Mouse (Mus musculus) liver, adult 10 weeks (tissue): ENCODE data around the gene Lbp. TPM values are rescaled to one million over a fixed set of nuclear protein-coding genes. Genes with fewer than 3 reads are reported as not detected.

Source experiments
- polyA plus RNA-seq: library from polyadenylated mRNA; stranded (reverse); fragments of 350-450 nt; fragmentation: Illumina TruSeq; extraction: RNeasy Lipid Tissue Mini Kit (QIAGEN cat#74804); gene quantifications from one replicate; pipeline ENCODE4 v1.2.3, GENCODE M21; 2014; ENCODE audit warnings: low read depth, low replicate concordance

Lbp gene
- polyA plus RNA-seq = 69.8 TPM

DNA sequence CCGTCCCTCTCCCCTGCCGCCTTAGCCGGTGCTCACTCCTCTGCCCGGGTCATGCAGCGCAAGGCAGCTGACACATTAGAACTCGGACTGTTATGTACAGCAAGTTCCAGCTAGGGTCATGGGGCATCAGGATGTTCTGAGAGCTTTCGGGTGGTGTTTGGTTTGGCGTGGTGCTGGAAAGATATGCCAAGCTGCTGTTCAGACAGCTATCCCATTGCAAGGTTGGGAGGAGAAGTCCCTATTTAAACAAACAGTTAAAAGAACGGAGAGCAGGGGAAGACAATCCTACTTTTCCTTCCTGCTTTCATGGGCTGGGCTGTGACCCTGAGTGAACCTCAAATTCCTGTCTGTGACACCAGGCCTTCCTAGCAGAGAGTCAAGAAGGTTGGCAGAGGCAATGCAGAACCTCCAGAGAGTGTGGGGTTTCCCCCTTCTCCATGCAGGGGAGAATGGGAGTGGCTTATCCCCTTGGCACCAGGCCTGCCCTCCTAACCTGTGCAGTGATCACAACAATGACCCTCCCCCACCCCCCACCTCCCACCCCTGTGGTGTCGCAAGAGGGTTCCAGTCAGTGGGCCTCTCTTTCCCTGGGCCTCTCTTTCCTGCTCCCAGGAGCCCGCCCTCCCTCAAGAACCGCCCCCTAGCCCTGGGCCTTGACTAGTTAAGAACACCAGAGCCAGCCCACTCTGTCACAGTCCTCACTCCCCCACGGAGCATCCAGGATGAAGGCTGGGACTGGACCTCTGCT, at the start of gene Lbp:
Gene Lbp (plus strand): TSS at position 546 of the 748 bp plus-strand sequence.

DNA sequence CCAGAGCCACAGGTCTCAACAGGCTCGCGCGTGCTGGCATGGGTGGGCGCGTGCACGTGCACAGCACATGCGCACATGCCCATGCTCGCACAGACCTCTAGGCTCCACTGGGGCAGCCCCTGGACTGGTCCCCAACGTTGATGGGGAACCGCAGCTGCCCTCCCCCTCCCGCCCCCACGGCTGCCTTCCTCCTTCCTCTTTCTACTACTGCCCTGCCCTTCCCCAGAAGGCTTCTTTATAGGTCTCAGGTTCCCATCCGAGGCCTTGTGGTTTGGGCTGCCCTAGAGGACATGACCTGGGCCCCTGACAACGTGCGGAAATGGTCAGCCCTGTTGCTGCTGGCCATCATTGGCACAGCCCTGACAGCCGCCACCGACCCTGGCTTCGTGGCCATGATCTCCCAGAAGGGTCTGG, 48.3 kb upstream of the Lbp start, which contains the start of gene Bpi:
Gene Bpi (plus strand): TSS at position 90 of the 414 bp plus-strand sequence.

DNA sequence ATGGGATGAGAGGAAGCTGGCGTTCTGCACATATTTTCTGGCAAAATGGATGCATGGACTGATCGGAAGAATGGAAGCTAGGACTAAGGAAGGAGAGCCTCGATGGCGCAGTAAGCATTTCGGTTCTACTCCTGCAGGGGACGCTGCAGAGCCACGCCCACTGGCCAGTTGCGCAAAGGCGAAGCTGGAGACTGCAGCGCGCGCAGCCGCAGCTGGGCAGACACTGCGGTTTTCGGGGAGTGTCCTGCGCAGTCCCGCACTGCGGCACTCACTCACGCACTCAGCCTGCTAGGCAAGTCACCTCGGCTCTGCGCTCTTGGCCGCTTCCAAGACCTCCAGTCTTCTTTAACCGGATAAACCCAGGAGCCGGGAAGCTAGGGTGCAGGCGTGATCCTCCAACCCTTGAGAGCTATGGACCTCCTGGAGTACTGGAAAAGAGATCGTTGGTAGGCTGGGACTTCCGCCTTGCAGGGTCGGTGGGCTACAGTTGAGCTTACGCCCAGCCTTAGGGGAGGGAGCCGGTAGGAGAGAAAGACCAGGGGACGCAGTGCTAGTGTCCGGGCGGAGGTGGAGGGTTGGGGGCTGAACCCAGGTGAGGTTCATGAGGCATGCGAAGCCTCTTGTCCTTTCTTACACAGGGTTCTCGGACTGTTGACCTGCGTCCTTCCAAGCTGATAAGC, 69.3 kb downstream of the Lbp start, which contains the start of gene Snhg11:
Gene Snhg11 (plus strand): TSS at position 196 of the 680 bp plus-strand sequence.

Other genes with a start within 250 kb of the Lbp start
- 7.4 TPM for gene Tgm2, start 160.1 kb upstream of the Lbp start, polyA plus RNA-seq
- gene D630003M21Rik, start 77.3 kb upstream of the Lbp start, polyA plus RNA-seq = not detected
- not detected for gene Bpi, start 48.4 kb upstream of the Lbp start, polyA plus RNA-seq
- gene Snhg11, start 69.1 kb downstream of the Lbp start, polyA plus RNA-seq = 2.4 TPM
- 9.7 TPM for gene Ralgapb, start 103.4 kb downstream of the Lbp start, polyA plus RNA-seq
- not detected for gene Adig, start 196.1 kb downstream of the Lbp start, polyA plus RNA-seq
- gene Arhgap40, start 206.3 kb downstream of the Lbp start, polyA plus RNA-seq = not detected